Mouse (Mus musculus) kidney, adult 2 months (tissue): ENCODE results near the gene Med1. TPM values are rescaled to one million over a fixed set of nuclear protein-coding genes. Genes with fewer than 3 reads are reported as not detected.
A peak's percentile ranks its signal among the peaks of the same experiment; 100 is the strongest.
"Not testable (repeated sequence)": the region's sequence is repeated elsewhere in the genome, so short reads cannot be mapped to it uniquely, and the experiment has no call there.

Source experiments
- DNase-seq: peaks from one replicate; pipeline ENCODE4 v3.0.0; 2021
- H3K27ac ChIP-seq: fragments of 200-500 bp; 2 replicates; pipeline ENCODE4 v1.5.1; 2012; ENCODE audit warnings: low read depth, low read length, control low read depth, inconsistent platforms; ENCODE audit not compliant: insufficient read depth
- H3K27me3 ChIP-seq: fragments of 200-500 bp; replicated peaks from 2 replicates; pipeline ENCODE4 v1.6.1; 2012; ENCODE audit warnings: mild to moderate bottlenecking, moderate library complexity, low read length, inconsistent platforms; ENCODE audit not compliant: control insufficient read depth, insufficient read depth
- H3K36me3 ChIP-seq: fragments of 200-500 bp; 2 replicates; pipeline ENCODE4 v1.6.1; 2012; ENCODE audit warnings: mild to moderate bottlenecking, moderate library complexity, low read length, inconsistent platforms; ENCODE audit not compliant: control insufficient read depth, insufficient read depth
- H3K4me1 ChIP-seq: fragments of 200-500 bp; 2 replicates; pipeline ENCODE4 v1.6.1; 2011; ENCODE audit warnings: low read length; ENCODE audit not compliant: control insufficient read depth, insufficient read depth
- H3K4me3 ChIP-seq: fragments of 200-500 bp; 2 replicates; pipeline ENCODE4 v1.5.1; 2011; ENCODE audit warnings: mild to moderate bottlenecking, low read depth, low read length, control low read depth; ENCODE audit not compliant: insufficient read depth
- CTCF ChIP-seq: fragments of 200-500 bp; conservative IDR thresholded peaks from 2 replicates; pipeline ENCODE4 v1.5.1; 2011; ENCODE audit warnings: low read depth, mild to moderate bottlenecking, control low read depth, low read length, moderate library complexity, mixed read lengths; ENCODE audit not compliant: insufficient read depth, insufficient read length
- POLR2A ChIP-seq: fragments of 200-500 bp; IDR thresholded peaks from one replicate; pipeline ENCODE4 v1.6.1; 2011; ENCODE audit warnings: low read depth, low read length, control low read depth
- WGBS: fragments of 180-500 bp; shearing (Covaris S2); methylation state at CpG from one replicate; pipeline ENCODE4 v1.1.7; 2018; 5-methylcytosine and 5-hydroxymethylcytosine counted together
- polyA plus RNA-seq: library from polyadenylated mRNA; depleted of rRNA; stranded (reverse); fragments of >200 nt; gene quantifications from 2 replicates; pipeline ENCODE4 v1.2.3, GENCODE M21; 2012

The Med1 gene
- polyA plus RNA-seq, 1 experiment: 13.0 TPM

DNA sequence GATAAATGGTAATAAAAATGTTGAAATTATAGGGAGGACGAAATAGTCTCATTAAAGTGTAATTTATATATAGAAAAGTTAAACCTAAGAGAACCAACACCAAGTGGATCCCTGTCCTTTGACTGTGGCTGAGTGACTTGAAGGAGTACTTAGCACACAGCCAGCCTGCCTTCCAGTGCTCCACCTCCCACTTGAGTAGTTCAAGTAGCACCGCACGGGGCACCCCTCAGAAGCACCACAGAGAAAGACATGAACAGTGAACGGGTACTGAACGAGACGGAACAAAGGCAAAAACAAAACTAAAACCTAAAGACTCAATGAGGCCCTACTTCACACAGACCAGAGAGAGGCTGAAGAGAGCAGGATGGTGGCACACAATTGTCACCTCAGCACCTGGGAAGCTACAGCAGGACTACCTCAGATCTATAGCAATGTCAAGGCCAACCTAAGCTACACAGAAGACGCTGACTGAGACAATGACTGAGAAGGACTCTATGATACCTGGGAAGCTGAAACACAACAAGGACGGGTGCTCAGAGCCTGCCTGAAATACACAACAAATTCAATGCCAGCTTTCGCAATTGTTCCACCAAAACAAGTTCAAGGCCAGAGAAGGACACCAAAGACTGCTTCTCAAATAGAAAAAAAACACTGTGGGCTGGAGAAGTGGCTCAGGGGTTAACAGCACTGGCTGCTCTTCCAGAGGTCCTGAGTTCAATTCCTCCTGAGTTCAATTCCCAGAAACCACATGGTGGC lies 5.3 kb downstream of the Med1 start:
- no peak for DNase-seq

GRCm38 (mm10) chr11:98182149-98182548 lies 10.9 kb downstream of the Med1 start:
- H3K36me3 ChIP-seq, H3K27me3 ChIP-seq, DNase-seq, H3K4me3 ChIP-seq, H3K27ac ChIP-seq, H3K4me1 ChIP-seq: not testable (repeated sequence)
- WGBS: 90% methylated on average over 3 of the region's 3 CpGs

More for the DNA sequence above, 5.3 kb downstream of the Med1 start:
- 84% methylated on average over 9 of the region's 9 CpGs for WGBS
- H3K4me1 ChIP-seq: 0 out of 2 replicates have a peak, but pooled peaks cover 2% of the 10 kb centered on the region
- H3K27ac ChIP-seq: no peak overlapping the region
- no peaks in the 10 kb centered on the region for H3K27me3 ChIP-seq
- TF ChIP-seq POLR2A (no peak), CTCF (no peak)
- H3K36me3 ChIP-seq: no peaks in the 10 kb centered on the region; the same call in 1 of the 2 replicates
- no peak overlapping the region for H3K4me3 ChIP-seq

- H3K27me3 ChIP-seq: no peaks in the 10 kb centered on the region
- H3K27ac ChIP-seq: no peak overlapping the region
- peak; percentile 67 for DNase-seq
- H3K4me3 ChIP-seq: no peak overlapping the region
- peaks cover 13% of the 10 kb centered on the region for H3K36me3 ChIP-seq
- no peak for TF ChIP-seq CTCF
- no peak for TF ChIP-seq POLR2A
- WGBS: 59% methylated on average over 1 of the region's 1 CpGs
- H3K4me1 ChIP-seq: no peaks in the 10 kb centered on the region
Observed at GRCm38 (mm10) chr11:98168400-98168799, 24.7 kb downstream of the Med1 start.

DNA sequence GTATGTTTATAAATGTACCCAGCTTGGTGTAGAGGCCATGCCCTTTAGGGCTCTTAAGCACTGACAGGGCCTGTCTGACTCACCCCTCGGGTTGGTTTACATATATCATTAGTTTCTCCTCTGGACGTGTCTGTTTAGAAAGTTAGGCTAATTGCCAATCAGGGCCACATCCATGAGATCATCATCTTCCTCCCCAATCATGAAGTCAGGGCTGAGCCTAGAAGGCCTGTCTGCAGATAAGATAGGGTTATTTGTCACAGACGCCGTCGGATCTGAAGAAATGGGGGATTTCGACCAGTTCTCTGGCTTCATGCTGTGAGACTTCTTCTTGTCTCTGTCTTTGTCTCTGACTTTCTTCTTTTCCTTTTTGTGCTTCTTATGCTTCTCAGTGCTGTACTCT lies 38.0 kb downstream of the Med1 start:
- H3K4me1 ChIP-seq: no peaks in the 10 kb centered on the region
- TF ChIP-seq CTCF (no peak), POLR2A (no peak)
- no peak overlapping the region for H3K4me3 ChIP-seq
- H3K36me3 ChIP-seq: peaks cover 5% of the 10 kb centered on the region; the same call in 1 of the 2 replicates
- no peaks in the 10 kb centered on the region for H3K27me3 ChIP-seq
- no peak overlapping the region for H3K27ac ChIP-seq
- 82% methylated on average over 6 of the region's 6 CpGs for WGBS
- no peak for DNase-seq

DNA sequence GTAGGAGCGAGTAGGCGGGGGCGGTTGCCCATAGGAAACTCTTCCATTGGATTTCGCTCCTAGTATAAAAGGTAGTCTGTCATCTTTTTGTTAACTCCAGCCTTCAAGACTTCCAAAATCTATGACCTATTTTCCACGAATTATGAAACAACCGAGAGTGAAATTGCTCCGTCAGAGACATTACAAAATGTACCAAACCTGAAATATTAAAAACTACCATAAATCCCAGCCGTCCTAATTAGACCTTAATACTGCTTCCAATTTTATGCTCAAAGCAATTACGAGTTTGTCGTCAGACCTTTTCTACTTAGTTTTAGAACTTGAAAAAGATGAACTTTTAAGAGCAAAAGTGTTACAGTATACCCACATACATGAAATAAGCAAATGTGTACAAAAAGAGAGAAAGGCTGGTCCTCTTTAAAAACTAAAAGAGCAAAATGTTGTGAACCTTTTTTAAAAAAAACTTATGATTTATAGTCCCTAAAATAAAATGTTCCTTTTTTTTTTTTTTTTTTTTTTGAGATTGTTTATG lies 42.4 kb downstream of the Med1 start:
- Histone ChIP-seq H3K27me3 (no peaks in the 10 kb centered on the region), H3K4me3 (no peak overlapping the region), H3K27ac (no peak overlapping the region), H3K36me3 (peaks cover 2% of the 10 kb centered on the region; the same call in 1 of the 2 replicates), H3K4me1 (no peaks in the 10 kb centered on the region; the same call in 1 of the 2 replicates)
- 7% methylated on average over 10 of the region's 10 CpGs for WGBS
- DNase-seq: no peak
- TF ChIP-seq CTCF: no peak
- TF ChIP-seq POLR2A: no peak

DNA sequence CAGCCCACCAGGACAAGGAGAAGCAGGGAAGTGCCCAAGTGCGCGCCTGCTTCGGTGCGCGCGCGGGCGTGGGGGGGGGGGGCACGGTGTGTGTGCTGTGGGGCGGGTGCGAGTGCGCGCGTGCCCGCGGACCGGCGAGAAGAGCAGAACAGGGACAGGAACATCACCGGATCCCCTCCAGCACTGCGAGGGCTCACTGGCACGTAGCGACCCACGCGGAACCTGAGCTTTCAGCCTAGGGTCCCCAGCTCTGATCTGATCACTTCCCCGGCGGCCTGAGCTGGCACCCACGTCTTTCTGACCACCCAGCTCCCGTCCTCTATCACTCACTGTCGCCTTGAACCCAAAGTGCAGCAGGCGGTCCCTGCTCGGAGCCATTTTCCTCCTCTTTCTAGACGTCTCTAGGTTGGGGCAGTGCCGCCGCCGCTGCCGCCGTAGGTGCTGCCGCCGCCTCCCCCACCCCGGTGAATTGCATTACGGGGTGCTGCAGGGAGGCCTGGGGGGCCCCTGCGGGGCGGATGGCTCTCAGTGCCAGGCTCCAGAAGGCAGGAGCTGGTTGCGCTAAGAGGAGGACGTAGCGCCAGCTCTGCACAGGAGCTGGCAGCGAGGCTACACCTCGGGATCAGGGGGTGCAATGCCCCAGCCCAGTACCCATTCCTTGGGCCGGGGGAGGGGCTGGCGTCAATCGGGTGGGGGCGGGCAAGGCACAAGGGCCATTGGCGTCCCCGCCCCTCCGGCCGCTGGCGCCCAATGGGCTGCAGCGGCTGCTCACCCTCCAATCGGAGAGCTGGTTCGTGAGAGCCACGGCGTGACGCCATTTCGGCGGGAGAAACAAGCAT lies 43.1 kb downstream of the Med1 start, which contains the start of gene Fbxl20:
TSS of gene Fbxl20 (minus strand) at position 618 of the 839 bp plus-strand sequence.
- peak; percentile 96 for DNase-seq
- H3K4me1 ChIP-seq: no peaks in the 10 kb centered on the region; the same call in 1 of the 2 replicates
- 1% methylated on average over 50 of the region's 65 CpGs for WGBS
- peak within 1 kb of the TSS; percentile 87 for H3K27ac ChIP-seq
- H3K27me3 ChIP-seq: no peaks in the 10 kb centered on the region
- TF ChIP-seq CTCF (no peak), POLR2A (no peak)
- H3K36me3 ChIP-seq: peaks cover under 1% of the 10 kb centered on the region; the same call in 1 of the 2 replicates
- H3K4me3 ChIP-seq: peak within 1 kb of the TSS; percentile 73

DNA sequence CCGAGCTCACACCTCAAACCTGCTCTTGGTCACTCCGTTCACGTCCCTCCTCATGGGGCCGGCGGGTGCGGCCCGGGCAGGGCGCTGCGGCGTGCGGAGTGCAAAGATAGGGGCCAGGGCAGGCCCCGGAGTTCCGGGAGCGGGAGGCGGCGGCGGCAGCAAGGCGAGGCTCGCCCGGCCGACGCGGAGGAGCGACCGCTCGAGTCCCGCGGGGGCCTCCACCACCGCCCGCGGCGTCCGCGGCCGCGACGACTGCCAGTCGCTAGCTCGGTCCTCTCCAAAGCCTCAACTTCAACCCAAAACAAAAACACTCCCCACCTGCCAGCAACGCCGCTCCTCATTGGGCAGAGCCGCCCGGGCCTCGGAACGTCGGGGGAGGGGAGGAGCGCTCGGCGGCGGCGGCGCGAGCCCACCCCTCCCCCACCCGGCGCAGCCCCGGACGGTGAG lies 43.8 kb downstream of the Med1 start:
- TF ChIP-seq POLR2A (no peak), CTCF (no peak)
- Histone ChIP-seq H3K36me3 (no peaks in the 10 kb centered on the region), H3K27ac (peak overlapping the region; percentile 87), H3K4me3 (peak overlapping the region; percentile 73), H3K27me3 (no peaks in the 10 kb centered on the region), H3K4me1 (no peaks in the 10 kb centered on the region; the same call in 1 of the 2 replicates)
- DNase-seq: peak; percentile 96
- under 1% methylated on average over 55 of the region's 57 CpGs for WGBS
